Mouse (Mus musculus) brain, adult 2 months (tissue): Measurements from ENCODE around the gene Rhox3a2.
"Not testable (repeated sequence)": the region's sequence is repeated elsewhere in the genome, so short reads cannot be mapped to it uniquely, and the experiment has no call there.

ENCODE experiments used
- DNase-seq: peaks from one replicate; pipeline ENCODE4 v3.0.0; 2011; ENCODE audit warnings: low read depth, low spot score

The Rhox3a2 gene

GRCm38 (mm10) chrX:37379728-37380127, at the start of gene Rhox3a2:
TSS of gene Rhox3a2 (plus strand) at chrX:37380028.
- not testable (repeated sequence) for DNase-seq

DNA sequence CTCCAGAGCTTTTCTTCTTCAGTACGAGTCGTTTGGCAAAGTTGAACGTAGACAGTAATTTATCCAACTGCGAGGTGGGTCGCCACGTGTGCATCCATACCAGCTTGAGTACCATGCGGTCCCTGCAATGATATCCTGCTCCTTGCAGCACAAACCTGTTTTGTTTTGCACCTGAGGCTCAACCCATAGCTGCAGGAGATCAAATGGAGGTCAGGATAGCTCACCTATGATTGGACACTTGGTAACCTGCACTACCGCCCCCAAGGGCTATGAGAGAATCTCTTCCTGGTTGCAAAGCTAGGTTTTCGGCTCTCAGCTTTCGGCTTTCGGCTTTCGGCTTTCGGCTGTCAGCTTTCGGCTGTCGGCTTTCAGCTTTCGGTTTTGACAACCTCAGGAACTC, 10.7 kb downstream of the Rhox3a2 start, which contains the start of gene Rhox4a2:
Gene Rhox4a2 (plus strand): TSS at position 301 of the 400 bp plus-strand sequence.
- DNase-seq, result not testable (repeated sequence)

DNA sequence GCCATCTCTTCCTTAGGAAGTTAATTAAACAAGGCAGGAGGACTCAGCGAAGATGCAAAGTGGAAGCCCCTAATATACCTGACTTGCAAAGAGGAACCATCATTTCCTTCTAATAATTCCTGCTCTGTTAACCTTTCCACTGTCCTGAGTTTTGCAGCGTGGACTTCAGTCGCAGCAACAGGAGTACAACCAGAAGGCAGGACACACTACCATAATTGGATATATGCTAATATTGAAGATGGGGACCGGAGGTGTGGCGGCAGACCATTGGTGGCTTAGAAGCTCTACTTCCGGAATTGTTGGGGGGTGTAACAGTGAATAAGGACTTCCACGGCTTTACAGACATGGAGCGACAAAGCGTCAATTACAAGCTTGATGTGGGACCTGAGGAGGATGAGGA, 31.9 kb downstream of the Rhox3a2 start, which contains the start of gene Rhox2b:
Gene Rhox2b (plus strand): TSS at position 301 of the 400 bp plus-strand sequence.
- not testable (repeated sequence) for DNase-seq

DNA sequence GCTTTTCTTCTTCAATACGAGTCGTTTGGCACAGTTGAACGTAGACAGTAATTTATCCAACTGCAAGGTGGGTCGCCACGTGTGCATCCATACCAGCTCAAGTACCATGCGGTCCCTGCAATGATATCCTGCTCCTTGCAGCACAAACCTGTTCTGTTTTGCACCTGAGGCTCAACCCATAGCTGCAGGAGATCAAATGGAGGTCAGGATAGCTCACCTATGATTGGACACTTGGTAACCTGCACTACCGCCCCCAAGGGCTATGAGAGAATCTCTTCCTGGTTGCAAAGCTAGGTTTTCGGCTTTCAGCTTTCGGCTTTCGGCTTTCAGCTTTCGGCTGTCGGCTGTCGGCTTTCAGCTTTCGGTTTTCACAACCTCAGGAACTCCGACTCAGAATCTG, 52.4 kb downstream of the Rhox3a2 start, which contains the start of gene Rhox4b:
Gene Rhox4b (plus strand): TSS at position 301 of the 400 bp plus-strand sequence.
- not testable (repeated sequence) for DNase-seq
